Mouse (Mus musculus) kidney, postnatal 25 days (tissue): ENCODE measurements around the gene Srpk1.
"Not testable (repeated sequence)": the region's sequence is repeated elsewhere in the genome, so short reads cannot be mapped to it uniquely, and the experiment has no call there.

Experiments
- DNase-seq, 2 experiments: peaks; one replicate each; pipeline ENCODE4 v3.0.0; 2021; ENCODE audit warnings: mixed read lengths in 2 of 2

The Srpk1 gene

DNA sequence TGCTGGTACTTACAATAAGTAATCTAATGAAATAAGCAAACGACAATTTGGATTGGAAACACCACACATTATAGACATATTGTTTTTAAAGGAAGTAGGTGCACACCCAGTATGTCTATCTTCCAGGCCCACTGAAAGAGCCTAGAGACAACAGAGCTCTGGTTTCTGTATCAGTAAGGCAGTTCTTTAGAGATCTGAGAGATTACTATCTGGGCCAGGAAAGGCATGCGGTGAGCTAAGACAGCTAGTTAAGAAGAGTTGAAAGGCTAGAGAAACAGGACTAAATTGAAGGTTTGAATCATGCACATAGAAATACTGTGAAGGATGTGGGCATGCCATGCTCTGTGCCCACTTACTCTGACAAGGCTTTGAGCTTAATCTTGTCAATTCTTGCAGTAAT lies 9.9 kb downstream of the Srpk1 start:
- no peak for DNase-seq

DNA sequence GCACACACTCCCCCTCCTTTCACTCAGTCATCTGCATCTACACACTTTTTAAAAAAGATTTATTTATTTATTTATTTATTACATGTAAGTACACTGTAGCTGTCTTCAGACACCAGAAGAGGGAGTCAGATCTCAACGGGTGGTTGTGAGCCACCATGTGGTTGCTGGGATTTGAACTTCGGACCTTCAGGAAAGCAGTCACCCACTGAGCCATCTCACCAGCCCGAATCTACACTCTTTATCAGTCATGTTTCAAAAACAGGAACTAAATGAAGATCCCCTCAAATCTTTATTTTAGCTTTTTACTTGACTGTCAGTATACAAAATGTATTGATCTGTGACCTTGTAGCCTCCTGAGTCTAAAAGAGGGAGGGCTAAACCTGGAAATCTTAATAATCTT lies 13.0 kb downstream of the Srpk1 start:
- DNase-seq, result no peak

GRCm38 (mm10) chr17:28601557-28602250 lies 20.8 kb downstream of the Srpk1 start:
- DNase-seq, result no peak

- no peak for DNase-seq
Measured at GRCm38 (mm10) chr17:28600780-28601179, 21.7 kb downstream of the Srpk1 start.

GRCm38 (mm10) chr17:28593965-28594364 lies 28.5 kb downstream of the Srpk1 start:
- DNase-seq, result no peak

- peak; percentile 75 to 79 for DNase-seq
Measured at GRCm38 (mm10) chr17:28592998-28593397, 29.5 kb downstream of the Srpk1 start.

DNA sequence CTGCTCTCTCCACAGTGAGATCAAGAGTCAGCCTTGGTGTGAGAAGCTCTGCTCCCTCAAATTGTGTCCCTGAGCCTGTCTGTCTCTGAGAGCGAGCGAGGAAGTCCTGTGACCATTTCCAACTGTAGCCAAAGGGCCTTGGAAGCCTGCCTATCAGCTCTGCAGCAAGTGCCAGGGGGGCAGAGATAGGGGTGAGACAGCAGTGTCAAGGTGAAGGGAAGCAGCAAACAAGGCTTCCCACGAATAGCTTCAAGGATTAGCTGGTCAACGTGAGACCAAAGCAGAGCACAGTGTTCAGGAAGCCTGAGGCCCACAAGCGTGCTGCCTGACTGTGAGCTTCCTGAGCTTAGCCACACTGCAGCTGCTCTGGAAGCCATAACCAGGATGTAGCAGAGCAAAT lies 31.0 kb downstream of the Srpk1 start:
- no peak for DNase-seq

- no peak for DNase-seq
Measured at GRCm38 (mm10) chr17:28590596-28590995, 31.9 kb downstream of the Srpk1 start.

GRCm38 (mm10) chr17:28588591-28588990 lies 33.9 kb downstream of the Srpk1 start:
- no peak for DNase-seq

DNA sequence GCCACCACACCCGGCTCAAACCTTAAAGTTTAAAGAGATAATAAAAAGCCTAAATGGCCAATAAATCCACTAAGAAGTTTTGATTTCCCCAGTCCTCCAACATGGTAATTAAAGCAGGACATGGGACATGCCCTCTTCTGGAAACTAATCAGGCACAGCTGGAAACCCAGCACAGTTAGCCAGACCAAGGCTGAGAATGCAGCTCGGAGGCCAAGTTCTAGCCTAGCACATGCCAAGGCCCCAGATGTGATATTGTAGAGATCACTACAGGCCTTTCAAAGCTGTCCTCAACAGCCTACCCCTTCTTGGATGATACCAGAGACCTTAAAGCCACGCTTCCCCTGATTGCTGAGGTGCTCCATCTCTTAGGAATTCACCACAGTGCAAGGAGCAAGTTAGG lies 36.0 kb downstream of the Srpk1 start:
- no peak for DNase-seq

DNA sequence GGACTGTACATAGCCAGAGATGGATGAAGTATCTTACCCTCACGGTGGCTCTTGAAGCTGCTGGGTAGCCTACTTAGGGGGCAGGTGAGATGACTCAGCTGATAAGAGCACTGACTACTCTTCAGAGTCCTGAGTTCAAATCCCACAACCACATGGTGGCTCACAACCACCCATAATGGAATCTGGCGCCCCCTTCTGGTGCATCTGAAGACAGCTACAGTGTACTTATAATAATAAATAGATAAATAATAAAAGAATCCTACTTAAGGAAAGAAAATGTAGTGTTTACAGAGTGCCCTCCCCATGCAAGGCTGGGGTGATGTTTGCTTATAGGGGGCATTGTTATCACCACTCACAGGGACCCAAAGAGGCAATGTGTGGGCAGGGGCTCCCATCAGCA lies 41.5 kb downstream of the Srpk1 start:
- DNase-seq, result no peak

DNA sequence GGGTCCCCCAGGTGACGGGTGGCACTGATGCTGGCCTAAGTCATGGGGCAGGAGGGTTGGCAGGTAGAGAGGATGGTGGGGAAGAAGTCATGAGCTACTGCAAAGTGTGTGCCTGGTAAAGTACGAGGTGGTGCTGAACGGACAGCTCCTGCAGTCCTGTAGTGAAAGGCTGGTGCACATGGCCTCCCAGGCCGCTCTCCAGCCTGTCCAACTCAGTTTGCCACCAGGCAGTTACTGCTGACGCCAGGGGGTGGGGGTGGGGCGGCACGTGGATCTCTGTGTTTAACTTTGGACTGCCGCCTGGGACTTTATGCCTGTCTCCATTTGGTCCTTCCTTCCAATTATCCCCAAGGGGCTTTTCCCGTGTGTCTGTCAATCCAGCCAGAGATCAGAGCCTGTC lies 42.1 kb downstream of the Srpk1 start:
- peak; percentile 83 to 87 for DNase-seq

GRCm38 (mm10) chr17:28575244-28576125 lies 47.0 kb downstream of the Srpk1 start, which contains the start of gene Lhfpl5:
TSS of gene Lhfpl5 (plus strand) at chr17:28575641.
- peak in 1 of 2 experiments; percentile 34 for DNase-seq

GRCm38 (mm10) chr17:28572941-28573340 lies 49.6 kb downstream of the Srpk1 start:
- DNase-seq, result no peak

DNA sequence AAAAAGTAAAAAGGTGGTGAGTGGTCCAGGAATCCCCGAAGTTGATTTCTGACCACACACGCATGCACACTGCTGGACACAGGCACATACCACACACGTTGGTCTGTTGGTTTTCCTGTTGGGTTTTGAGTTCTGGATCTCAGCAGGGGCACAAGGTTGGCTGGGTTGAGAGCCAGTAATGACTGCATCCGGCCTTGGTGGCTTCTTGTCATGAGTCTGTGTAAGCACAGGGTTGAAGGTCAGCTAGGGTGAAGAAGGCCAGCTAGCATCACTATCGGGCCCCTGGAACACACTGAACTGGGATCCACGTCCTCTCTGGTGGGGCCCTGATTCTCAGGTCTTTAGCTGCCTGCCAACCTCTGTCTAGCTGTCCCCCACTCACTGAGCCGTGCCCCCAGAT lies 50.0 kb downstream of the Srpk1 start:
- DNase-seq, result no peak

GRCm38 (mm10) chr17:28571868-28572267 lies 50.6 kb downstream of the Srpk1 start:
- DNase-seq, result no peak

- DNase-seq, result no peak
Measured at GRCm38 (mm10) chr17:28567541-28567940, 55.0 kb downstream of the Srpk1 start.

GRCm38 (mm10) chr17:28565181-28565580 lies 57.3 kb downstream of the Srpk1 start:
- DNase-seq, result no peak

DNA sequence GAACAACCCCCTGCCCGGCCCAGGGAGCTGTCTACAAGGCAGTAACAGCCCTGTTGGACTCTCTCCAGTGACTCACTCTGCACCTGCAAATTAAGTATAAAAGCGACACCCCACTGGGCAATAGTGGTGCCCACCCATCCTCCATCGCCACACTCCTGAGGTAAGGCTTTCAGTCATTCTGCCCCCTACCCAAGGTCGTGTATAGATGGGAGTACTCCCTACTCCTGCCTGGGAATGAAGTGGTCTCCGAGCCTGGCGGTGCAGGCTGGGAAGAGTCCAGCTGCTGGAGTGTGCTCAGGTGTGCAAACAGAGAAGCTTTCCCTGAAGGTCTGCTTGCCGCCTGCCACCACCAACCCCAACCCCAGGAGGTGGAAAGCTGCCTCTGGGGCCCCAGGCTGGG lies 60.9 kb downstream of the Srpk1 start:
- no peak for DNase-seq

DNA sequence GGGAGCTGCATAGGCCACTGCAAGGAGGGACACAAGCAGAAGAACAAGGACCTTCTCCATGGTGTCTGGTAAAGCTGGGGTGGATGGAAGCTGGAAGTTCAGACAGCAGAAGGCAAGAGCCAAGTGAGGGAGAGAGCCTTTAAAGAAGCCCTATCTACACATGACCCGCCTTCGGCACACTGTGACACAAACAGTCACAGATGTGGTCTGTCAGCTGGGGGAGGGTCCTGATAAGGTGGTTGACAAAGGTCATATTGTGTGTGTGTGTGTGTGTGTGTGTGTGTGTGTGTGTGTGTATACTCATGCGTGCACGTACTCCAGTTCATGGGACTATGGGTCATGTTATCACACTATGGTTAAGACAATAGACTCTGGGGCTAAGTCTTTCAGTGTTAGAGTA lies 61.9 kb downstream of the Srpk1 start, which contains the start of gene Clps:
Clps (minus strand) TSS at position 169 of the 400 bp plus-strand sequence.
- DNase-seq, result no peak

DNA sequence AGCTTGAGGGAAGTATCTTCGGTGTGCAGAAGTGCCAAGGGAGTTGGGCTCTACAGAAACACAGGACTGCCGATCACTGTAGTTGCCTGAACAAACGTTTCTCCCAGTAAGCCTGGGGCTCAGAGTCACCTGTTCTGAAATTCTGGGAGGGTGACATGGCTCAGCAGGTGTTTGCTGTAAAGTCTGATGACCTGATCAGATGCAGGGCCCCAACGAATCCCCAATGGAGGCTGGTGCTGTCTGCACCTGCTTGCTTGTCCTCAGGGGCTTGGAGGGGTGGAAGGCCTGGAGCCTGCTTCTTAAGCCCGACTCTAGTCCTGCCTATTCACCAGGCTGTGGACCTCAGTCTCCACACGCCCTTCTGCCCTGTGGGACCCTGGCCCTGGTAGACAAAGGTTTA lies 64.7 kb downstream of the Srpk1 start:
- DNase-seq, result no peak

DNA sequence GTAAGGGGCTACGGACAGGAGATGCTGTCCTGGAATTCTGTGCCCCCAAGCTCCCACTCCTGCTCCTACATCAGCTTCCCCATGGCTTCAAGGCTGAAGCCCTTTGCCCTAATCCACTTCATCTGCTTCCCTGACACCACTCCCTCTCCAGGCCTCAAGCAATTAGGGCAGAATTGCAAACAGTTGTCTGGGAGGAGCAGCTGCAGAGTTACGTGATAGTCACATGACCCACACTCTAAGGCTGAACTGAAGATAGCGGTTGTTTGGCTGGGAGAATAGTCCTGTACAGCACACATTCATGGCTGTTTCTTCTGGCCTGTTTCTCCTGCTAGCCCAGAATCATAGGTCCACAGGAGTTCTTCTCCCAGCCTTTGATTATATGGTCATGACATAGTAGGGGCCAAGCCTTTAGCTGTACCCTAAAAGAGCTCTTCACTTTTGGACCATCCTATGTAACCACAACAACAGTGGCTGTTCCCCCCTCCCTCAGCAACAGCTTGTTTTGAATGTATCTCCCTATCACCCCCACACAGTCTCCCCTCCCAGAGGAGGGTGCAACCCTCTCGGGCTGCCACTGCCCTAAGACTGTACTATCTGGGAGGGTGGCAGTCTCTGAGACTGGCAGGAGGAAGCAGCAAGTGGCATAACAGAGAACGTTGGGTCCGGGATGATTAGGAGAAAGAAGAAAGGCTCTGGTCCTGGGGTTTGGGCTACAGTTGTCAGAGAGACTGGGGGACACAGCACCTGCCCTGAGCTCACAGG lies 65.7 kb downstream of the Srpk1 start:
- DNase-seq, result no peak

DNA sequence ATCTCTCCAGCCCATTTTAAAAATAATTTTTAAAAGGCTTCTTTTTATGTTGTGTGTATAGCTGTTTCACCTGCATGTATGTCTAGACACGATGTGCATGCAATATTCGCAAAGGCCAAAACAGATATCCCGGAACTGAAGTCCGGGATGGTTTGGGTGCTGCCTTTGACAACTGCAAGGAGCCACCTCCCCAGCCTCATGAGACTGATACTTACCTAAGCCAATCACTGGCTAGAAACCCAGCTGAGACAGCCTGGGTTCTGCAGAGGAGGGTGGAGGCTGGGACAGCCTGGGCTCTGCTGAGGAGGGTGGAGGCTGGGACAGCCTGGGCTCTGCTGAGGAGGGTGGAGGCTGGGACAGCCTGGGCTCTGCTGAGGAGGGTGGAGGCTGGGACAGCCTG lies 68.5 kb downstream of the Srpk1 start:
- DNase-seq, result not testable (repeated sequence)
